Mouse (Mus musculus) adrenal gland, postnatal 25 days (tissue): ENCODE measurements at regions not wholly inside any gene's neighbourhood (a gene's known extent, or its start where the extent isn't known, plus 50 kb on each side); places are given as distances from the start of the nearest gene placed in this dataset.

Experiments used
- DNase-seq: peaks from one replicate; pipeline ENCODE4 v3.0.0; 2021; ENCODE audit warnings: mixed read lengths

DNA sequence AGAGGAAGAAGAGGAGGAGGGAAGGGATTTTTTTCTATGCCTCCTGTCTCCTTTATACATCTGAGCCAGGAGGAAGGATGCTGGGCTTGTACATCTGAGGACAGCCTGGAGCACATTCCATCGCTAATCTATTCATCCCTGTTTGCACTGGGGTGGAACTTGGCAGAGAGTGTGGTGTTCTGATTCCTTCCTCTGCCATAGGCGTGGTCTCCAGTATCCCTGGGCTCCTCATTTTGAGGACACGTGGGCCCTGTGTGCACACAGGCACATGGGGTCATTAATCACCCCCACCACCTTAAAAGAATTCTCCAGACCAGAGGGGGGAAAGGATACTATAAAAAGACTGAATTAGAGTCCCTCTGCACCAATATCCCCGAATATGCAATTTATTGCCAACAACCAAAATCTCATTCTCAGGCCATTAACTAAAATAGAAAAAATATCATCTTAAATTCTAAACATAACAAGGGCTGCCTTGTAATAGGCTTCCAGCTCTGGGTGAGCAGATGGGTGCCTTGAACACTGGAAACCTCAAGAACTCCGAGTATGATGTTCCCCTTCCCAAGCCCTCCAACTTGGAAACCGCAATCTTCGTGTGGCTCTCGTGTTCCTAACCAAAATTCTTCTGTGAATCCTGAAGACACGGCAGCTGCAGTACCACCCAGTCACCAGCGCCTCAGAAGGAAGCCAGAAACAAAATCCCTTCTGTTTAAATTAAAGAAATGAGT is 254.7 kb downstream of the Cxcl12 start:
- DNase-seq: no peak

DNA sequence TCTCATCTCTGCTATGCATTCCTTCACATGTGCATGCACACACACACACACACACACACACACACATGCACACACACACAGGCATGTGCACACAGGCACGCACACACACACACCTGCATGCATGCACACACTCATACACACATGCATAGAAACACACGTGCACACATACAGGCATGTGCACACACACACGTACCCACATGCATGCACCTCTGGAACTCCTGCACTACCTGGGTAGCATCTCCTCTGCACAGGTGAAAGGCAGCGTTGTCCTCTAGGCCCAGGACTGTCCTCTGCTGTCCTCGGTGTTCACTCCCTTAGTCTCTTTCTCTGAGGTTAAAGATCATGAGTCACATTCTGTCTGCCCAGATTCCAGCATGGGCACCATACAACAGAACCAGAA is 258.0 kb downstream of the Cxcl12 start:
- DNase-seq: no peak

DNA sequence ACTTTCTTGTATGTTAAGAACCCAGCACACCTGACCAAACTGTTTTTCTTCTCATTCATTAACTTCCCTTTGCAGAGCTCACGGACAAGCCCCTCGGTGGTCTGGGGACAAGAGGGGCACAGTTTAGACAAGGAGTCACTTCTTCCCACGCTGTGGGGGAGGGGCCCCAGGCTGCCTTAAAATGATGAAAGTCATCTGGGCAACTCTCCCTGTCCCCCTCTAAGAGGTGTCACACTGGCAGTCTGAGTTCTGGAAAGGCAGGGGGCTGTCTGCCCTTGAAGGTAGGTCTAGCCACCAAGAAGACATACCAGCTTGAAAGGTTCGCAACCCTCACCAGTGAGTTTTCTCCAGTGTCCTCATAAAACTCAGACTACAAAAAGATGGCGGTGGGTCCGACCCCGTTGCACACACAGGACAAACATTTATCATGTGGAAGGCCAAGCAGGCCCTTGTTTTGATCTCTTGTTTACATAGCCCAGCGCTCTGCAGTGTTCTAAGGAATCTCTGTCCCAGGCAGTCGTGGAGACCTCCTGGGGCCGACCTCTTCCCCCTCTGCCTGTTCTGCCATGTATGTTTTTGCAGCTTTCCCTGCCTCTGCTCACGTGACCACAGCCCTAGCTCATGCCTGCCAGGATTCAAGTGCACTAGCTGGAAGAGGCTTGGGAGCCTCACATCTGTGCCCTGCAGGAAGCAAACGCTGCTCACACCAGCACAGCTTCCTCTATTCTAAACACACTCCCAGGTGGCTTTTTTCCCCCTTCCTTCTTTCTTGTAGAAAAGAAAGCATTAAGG is 259.2 kb downstream of the Cxcl12 start:
- no peak for DNase-seq

DNA sequence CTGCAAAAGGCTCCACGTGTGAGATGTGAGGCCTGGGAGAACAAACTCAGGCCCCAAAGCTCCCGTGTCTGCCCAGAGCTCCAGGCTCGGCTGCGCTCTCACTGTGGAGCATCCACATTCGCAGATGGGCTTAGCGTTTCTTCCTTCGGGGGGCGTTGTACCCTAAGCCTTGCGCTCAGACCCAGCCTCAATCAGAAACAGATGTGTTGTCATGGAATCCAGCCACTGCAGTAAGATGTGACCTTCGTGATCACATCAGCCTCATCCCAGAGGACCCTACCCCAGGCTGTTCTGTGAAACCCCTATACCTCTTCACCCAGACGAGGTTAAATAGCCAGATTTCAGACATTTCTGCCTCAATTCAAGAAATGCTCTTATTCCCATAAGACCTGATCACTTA is 260.1 kb downstream of the Cxcl12 start:
- no peak for DNase-seq

DNA sequence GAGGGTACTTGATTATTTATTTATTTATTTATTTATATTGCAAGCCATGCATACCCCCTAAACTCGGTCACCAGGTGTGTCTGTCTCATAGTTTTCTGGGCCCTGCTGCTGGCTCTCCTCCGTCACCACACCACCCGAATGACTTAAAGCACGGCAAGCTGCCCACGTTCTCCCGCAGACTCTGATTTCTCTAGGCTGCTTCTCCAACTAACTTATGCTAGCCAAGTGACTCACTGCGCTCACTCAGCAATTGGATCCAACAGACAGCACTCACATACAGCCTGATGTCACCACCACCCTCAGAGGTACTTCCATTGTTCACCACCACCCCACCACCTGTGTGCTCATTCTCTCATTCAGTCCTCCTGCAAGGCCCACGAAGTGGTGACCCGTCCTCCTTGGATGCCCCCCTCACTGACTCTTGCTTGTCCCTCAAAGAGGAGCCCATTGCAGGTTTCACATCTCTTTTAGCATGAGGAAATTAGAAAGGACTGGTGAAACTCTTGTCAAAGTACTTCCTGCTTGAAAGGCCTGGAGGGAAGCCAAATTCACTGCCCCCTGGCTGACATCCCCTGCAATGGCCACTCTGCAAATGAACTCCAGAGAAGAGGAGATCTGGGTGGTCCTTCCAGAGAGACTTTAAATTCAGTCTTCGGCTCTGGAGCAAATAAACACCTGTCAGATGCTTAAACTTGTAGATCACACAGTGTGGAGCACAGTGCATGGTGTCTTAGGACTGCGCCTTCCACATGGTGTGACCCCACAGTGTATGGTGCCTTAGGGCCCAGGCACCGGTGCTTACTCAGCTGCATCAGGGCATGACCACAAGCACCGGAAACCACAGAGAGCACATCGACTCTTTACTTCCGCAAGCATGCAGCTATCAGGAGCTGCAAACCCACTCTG is 262.8 kb downstream of the Cxcl12 start:
- no peak for DNase-seq

DNA sequence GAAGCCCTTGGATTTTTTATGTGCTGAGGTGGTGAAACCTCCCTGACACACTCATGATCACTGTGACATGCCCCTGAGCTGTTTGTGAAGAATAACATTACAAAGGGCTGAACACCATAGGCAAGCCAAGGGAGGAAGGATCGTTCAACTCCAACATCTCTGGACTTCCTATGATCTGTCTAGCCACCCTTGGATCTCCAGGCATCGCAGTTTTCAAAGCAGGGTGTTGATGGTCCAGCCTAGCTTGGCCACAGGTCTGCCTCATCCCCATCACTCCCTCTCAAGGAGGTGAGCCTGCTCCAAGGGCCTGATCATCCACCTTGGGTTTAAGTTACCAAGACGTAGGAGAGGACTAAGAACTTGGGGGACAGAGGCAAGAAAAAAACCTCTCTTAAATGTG is 268.5 kb downstream of the Cxcl12 start:
- no peak for DNase-seq

DNA sequence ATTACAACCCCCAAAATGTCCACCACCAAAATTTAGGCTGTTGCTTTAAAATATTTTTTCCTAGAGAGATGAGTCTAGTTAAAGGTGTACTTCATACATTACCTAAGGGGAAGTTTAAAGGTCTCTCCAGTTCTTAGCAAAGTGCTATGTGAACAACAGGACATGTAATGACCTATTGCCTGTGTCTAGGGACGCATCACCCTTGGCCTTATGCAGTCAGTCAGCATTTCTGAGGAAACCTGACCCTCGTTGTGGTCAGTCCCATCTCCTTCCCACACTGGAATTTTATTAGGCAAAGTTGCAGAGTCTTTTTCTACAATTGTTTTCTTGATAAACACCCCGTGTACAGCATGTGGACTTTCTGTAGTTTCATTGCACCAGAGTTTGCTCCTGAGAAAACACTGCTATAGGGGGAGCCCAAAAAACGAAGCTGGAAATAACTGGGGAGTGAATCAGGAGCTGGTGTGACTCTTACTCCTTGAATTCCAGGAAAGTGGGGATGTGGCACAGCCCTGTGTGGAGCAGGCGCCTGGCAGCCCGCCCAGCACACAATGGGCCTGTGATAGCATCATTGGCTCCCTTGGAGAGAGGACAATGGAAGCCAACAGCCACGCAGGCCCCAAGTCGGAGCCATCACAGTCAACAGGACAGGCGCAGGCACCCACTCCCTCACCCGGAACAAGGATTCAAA is 269.2 kb downstream of the Cxcl12 start:
- peak; percentile 19 for DNase-seq

DNA sequence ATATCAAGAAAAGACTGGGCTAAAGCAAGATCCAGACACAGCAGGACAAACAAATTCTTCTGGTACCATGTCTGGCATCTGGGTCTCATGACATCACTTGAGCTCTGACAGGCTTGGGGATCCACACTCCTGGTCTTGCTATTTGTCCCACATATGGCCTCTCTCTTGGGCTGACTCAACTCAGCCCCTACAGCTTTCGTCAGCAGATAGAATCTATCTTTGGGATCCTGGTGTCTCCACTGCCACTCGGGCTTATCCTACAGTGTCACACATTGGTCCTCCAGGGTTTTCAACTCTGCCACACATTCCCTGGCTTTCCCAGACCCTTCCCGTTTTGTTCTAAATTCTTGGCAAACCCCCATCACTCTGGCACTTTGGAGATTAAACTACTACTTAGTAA is 280.3 kb downstream of the Cxcl12 start:
- no peak for DNase-seq

DNA sequence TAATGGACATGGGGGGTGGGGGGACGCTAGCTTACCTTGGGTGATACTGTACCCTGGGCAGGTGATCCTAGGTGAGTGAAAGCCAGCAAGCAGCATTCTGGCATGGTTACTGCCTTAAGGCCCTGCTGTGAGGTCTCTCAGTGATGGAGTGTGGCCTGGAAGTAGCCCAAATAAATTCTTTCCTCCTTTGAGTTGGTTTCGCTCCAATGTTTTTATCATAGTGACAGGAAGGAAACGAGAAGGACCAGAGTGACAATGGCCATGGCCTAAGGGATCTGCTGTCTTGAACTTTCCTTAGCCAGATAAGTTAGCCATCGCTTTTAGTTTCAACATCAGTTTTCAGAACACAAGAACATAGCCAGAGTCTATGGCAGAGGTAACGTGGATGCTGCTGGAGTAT is 282.7 kb downstream of the Cxcl12 start:
- DNase-seq: no peak

DNA sequence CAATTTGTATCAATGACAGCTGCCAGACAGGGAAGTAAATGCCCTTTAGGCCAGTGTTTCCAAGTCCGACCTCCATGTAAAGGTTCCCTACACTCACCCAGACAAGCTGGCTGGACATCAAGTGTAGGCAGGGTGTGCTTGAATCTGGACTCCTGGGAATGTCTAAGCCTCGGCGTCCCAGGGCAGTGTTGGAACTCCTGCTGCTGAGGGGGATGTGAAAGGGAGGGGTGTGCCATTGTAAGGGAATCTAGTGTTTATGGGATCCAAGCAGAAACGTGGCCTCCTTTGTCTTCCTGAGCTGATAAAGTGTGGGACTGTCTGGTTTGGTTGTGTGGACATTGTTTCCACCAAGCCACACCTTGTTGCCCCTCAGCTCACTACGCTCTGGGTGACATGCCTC is 291.9 kb downstream of the Cxcl12 start:
- no peak for DNase-seq

DNA sequence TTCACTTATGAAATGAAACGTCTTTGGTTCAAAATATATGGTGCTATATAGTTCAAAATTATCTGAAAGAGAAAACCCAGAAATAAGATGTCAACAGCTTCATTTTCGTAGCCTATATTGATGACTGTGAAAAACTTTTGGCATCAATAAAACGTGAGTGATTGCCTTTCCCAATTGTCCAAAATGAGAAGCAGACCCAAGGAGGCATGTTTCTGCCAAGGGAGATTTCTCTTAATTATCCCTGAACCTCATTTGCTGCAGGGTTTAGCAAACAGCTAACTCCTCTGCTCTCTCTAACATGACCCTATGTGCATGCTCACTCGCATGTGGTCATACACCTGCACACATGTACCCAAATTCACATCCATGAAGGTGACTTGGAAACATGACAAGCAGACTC is 296.8 kb downstream of the Cxcl12 start:
- no peak for DNase-seq

DNA sequence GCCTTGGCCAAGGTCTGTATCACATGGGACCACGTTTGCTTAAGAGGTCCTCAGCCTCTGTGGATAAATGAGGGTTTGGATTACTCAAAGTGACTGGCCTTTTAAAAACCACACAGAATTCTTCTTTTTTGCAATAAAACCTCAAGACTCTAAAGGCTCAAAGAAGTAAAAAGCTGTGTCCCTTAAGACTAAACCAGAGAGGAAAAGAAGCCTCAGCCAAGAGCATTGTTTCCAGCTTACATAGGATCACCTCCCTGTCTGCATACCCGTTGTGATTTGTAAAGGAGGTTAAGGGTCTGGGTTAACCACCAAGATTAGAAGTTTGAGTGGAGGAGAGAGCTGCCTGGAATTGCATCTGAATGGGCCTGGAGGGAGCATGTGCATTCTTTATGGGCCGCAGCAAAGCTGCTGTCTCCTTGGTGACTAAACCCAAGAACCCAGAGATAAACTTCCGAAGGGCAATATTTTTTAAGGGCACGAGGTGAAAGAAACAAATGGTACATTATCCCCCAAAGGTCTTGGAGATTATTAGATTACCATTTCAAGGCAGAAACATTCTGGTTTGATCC is 297.4 kb downstream of the Cxcl12 start:
- no peak for DNase-seq

DNA sequence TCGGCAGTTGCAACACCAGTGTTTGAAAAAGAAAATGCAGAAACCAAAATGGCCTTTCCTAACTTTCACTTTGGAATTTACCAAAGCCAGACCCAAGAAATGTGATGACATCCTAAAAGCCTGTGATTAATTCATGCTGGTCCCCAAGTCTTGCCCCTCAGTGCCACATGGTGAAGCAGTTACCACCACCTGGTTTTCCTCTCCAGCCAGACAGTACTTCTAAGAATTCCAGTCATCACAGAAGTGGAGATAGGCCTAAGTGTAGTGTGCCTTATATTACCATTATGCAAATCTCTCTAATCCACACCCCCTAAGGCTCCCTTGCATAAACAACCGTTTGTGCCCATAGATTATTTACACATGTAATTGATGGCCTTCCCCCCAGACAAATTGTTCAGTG is 311.0 kb downstream of the Cxcl12 start:
- DNase-seq: no peak

DNA sequence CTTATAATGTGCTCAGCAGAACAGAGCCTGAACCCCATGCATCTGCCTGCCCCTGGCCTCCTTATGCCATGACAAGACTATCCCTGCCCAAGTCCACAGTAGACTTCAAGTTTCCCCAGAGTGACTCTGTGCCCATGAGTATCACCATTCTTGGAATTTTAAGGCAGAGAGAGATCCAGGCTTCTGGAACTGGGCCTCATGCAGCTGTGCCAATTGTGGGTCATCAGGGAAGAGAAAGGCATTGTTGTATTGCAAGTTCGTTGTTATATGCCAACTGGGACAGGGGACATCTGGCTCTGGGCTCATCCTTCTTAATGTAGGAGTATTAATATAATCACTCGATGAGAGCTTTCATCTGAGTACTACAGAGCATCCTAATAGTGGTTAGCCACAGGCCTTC is 312.1 kb downstream of the Cxcl12 start:
- no peak for DNase-seq

DNA sequence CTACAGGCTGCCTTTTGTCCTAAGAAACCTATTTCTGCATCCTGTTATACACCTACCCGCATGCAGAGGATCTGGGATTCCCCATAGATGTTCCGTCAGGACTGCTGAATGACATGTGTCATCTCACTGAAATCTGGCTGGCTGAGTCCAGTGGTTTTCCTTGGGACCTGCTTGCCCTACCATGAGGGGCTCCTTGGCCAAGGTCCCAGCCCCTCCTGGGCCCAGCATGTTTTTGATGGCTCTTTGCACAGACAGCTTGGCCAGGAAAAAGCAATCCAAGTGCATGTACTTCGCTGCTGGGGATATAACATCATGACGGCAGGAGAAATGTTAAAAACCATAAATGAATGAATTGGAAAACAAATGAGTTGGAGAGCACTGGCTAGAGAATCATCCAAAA is 320.8 kb downstream of the Cxcl12 start:
- DNase-seq: no peak

DNA sequence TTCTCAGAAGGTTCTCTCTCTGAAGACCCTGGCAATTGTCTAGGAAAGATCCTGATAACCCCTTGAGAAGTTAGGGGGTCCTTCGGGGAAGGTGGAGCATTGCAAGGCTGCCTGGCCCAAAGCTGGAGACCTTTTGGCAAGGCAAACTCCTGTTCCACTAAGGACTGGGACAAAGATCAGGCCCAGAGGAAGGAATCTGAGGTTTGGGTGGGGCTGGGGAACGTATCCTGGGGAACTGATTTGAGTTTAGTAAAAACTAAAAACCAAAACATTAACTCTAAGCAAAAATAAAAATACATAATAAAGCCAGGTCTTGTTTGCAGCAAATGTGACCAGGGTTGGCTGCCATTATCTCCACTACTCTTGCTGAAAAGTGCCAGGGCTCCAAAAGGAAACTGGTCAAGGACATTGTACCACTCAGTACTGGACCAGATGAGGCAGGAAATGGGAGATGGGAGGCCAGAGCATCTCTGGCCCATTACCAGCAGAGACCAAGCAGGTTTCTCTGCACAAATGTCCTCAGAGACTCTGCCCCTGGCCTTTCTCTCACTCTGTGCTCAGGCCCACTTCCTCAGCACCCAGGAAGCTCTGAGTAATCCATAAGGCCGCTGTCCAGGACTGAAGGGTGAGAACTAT is 321.5 kb downstream of the Cxcl12 start:
- no peak for DNase-seq

DNA sequence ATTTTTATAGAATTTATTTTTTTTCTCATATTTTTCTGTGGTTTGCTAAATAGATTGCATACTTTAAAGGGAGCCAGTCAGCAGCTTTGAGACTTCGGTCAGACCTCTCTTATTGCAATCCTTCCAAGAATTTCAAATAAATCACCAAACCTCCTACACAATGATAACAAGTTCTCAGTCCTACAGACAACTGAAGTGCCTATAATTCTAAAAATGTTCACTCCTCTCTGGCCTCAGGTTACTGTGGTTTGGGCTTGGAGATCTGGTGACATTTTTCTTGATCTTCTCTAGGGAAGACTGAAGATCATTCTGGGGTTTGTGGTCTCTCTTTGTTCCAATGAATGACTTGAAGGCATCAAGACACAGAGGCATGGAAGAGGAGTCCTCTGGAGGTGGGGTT is 326.6 kb downstream of the Cxcl12 start:
- no peak for DNase-seq

DNA sequence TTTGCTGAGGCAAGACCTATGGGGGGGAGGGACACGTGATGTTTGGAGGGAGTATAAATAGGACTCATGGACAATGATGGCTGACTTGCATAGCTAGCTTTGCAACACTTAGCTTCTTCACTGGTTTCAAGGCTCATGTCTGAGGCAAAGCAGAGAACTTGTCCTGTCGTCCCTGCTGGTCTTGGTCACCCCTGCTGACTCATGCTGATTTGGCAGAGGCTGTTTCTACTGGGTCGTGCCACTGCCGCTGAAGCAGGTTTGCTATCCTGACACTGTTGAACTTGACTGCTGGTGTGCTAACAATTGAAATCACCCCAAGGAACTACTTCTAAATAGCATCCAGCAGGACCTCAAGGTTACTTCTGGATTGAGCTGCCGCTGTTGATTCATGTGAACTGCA is 329.0 kb downstream of the Cxcl12 start:
- peak; percentile 56 for DNase-seq

DNA sequence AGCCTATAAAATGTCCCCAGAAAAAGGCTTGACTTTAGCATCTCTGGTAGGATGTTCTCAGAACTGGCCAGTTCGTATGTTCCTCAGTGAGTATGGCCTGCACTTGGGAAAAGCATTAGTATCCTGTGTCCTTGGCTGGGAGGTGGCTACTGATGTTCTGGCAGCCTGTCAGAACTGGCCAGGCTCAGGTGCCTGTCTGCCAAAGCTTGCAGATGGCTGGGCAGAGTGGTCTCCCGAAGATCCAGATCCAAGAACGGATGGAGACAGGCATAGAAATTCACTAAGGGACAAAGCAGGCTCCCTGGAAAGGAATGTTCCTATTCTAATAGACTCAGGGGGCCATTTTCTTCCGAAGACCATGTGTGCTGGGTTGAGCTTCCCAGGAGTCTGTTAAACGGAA is 329.6 kb downstream of the Cxcl12 start:
- DNase-seq: no peak

DNA sequence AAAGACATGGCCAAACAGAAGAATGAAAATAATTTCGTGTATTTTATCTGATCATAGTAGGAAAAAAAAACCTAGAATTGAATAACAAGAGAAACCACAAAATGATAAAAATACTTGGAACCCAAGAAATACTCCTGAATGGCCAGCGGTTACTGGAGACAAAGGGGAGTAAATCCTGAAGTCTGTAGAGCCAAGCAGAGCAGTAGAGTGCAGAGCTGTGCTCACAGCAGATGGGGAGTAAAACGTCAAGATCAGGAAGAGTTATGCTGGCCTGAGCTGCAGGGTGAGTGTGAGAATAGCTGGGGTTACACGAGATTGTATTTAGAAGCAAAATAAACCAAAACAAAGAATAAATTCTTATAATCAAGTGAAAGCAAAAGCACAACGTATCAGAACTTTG is 334.0 kb downstream of the Cxcl12 start:
- no peak for DNase-seq

DNA sequence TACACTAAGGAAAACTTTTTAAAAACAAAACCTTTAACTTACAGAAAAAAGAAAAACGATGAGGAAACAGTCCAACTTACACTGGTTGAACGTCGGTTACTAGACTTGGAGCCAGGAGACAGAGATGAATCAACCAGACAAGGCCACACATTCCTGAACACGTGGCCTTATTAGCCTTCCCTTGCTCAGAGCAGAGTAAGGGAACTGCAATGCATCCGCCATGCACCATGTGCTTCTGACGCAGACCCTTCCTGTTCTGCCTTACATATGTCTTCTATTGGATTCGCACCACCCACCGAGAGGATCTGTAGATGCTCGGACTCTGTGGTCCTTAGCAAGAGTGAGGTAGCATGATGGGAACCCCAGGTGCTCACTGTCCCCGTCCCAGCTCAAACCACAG is 336.2 kb upstream of the Zfp637 start:
- no peak for DNase-seq

DNA sequence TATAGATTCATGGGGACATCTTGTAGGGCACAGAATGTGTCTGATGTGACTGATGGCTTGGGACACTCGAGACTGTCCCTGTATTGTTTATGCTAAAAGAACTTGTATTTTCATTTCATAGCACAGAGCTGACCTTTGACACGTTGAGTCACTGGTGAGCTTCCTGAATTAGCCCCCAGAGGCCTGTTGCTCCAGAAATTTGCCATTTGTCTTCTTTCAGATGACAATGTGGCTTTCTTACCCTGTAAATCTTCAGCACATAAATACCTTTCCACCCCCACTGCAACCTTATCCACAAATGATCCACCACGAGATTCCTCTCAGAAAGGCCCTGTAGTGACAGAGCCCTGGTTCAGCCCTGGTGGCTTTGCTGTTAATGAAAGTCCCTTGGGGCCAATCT is 335.5 kb upstream of the Zfp637 start:
- DNase-seq: no peak
